Mouse (Mus musculus) spleen, adult 2 months (tissue): Measurements from ENCODE around the gene Itpk1. TPM values are rescaled to one million over a fixed set of nuclear protein-coding genes. Genes with fewer than 3 reads are reported as not detected.

Source experiments
- DNase-seq, 2 experiments: peaks; one replicate each; pipeline versions ENCODE4 v3.0.0 to v3.0.0-alpha.2; 2012 to 2021; ENCODE audit warnings: low spot score in 2 of 2, low read depth in 1 of 2
- H3K27ac ChIP-seq: fragments of 200-500 bp; 2 replicates; pipeline ENCODE4 v1.5.1; 2012; ENCODE audit warnings: low read length, inconsistent platforms; ENCODE audit not compliant: insufficient read depth
- H3K27me3 ChIP-seq: fragments of 200-500 bp; 2 replicates; pipeline ENCODE4 v1.6.1; 2012; ENCODE audit warnings: mild to moderate bottlenecking, moderate library complexity, low read length, inconsistent platforms; ENCODE audit not compliant: control insufficient read depth, insufficient read depth
- H3K36me3 ChIP-seq: fragments of 200-500 bp; 2 replicates; pipeline ENCODE4 v1.6.1; 2012; ENCODE audit warnings: mild to moderate bottlenecking, low read length, inconsistent platforms; ENCODE audit not compliant: control insufficient read depth, insufficient read depth
- H3K4me1 ChIP-seq: fragments of 200-500 bp; 2 replicates; pipeline ENCODE4 v1.6.1; 2011; ENCODE audit warnings: inconsistent platforms; ENCODE audit not compliant: control insufficient read depth, insufficient read depth, insufficient read length
- H3K4me3 ChIP-seq: fragments of 200-500 bp; 2 replicates; pipeline ENCODE4 v1.5.1; 2011; ENCODE audit warnings: mild to moderate bottlenecking, inconsistent platforms; ENCODE audit not compliant: insufficient read depth, insufficient read length; ENCODE audit errors: extremely low read depth
- CTCF ChIP-seq: fragments of 200-500 bp; IDR thresholded peaks from 2 replicates; pipeline ENCODE4 v1.5.1; 2011; ENCODE audit warnings: mild to moderate bottlenecking, inconsistent platforms; ENCODE audit not compliant: insufficient read depth, insufficient read length, insufficient replicate concordance; ENCODE audit errors: extremely low read depth
- POLR2A ChIP-seq: fragments of 200-500 bp; IDR thresholded peaks from 2 replicates; pipeline ENCODE4 v1.6.1; 2011; ENCODE audit warnings: low read depth, low read length, inconsistent platforms
- WGBS: fragments of 180-500 bp; shearing (Covaris S2); methylation state at CpG from one replicate; pipeline ENCODE4 v1.1.7; 2018; 5-methylcytosine and 5-hydroxymethylcytosine counted together
- polyA plus RNA-seq: library from polyadenylated mRNA; depleted of rRNA; stranded (reverse); fragments of >200 nt; gene quantifications from 2 replicates; pipeline ENCODE4 v1.2.3, GENCODE M21; 2012; rRNA removed

Gene Itpk1
- 21.1 and 22.2 TPM in 2 replicates for polyA plus RNA-seq

GRCm38 (mm10) chr12:102704457-102705198 lies at the start of gene Itpk1:
Gene Itpk1 (minus strand): TSS chr12:102704930.
- WGBS, result 4% methylated on average over 98 of the region's 105 CpGs
- Histone ChIP-seq H3K27me3 (no peaks in the 10 kb centered on the region), H3K36me3 (no peaks in the 10 kb centered on the region), H3K4me1 (peaks cover 13% of the 10 kb centered on the region; the same call in 1 of the 2 replicates), H3K27ac (peak within 1 kb of the TSS; percentile 87), H3K4me3 (peak within 1 kb of the TSS; percentile 98)
- peak in 1 of 2 experiments; percentile 40 for DNase-seq
- TF ChIP-seq POLR2A (no peak), CTCF (no peak)

- no peaks in the 10 kb centered on the region; the same call in 1 of the 2 replicates for H3K4me1 ChIP-seq
- no peaks in the 10 kb centered on the region for H3K36me3 ChIP-seq
- no peak overlapping the region for H3K27ac ChIP-seq
- WGBS, result 82% methylated on average over 3 of the region's 3 CpGs
- DNase-seq, result no peak
- TF ChIP-seq CTCF (no peak), POLR2A (no peak)
- H3K4me3 ChIP-seq, result no peak overlapping the region
- H3K27me3 ChIP-seq, result no peaks in the 10 kb centered on the region
These were observed 43.5 kb upstream of the Itpk1 start for GRCm38 (mm10) chr12:102748256-102748655.

- DNase-seq, result peak in 1 of 2 experiments; percentile 64
- WGBS, result 16% methylated on average over 6 of the region's 6 CpGs
- TF ChIP-seq CTCF (no peak), POLR2A (no peak)
- no peaks in the 10 kb centered on the region for H3K27me3 ChIP-seq
- peaks cover 2% of the 10 kb centered on the region; the same call in 1 of the 2 replicates for H3K4me1 ChIP-seq
- no peak overlapping the region for H3K27ac ChIP-seq
- H3K36me3 ChIP-seq, result no peaks in the 10 kb centered on the region
- no peak overlapping the region for H3K4me3 ChIP-seq
These were observed 40.1 kb upstream of the Itpk1 start for GRCm38 (mm10) chr12:102744839-102745238.

GRCm38 (mm10) chr12:102743589-102744574 lies 39.2 kb upstream of the Itpk1 start, which contains the start of the genes Moap1 and Tmem251:
Gene Moap1 (minus strand): TSS chr12:102743661.
Gene Tmem251 (plus strand): TSS chr12:102743762.
- under 1% methylated on average over 62 of the region's 63 CpGs for WGBS
- Histone ChIP-seq H3K4me1 (peaks cover 2% of the 10 kb centered on the region; the same call in 1 of the 2 replicates), H3K27me3 (no peaks in the 10 kb centered on the region), H3K4me3 (peak within 1 kb of the TSS; percentile 96), H3K36me3 (no peaks in the 10 kb centered on the region), H3K27ac (peak within 1 kb of the TSS; percentile 94)
- TF ChIP-seq POLR2A (peak; percentile 43), CTCF (no peak)
- DNase-seq, result peak; percentile 77 to 89

DNA sequence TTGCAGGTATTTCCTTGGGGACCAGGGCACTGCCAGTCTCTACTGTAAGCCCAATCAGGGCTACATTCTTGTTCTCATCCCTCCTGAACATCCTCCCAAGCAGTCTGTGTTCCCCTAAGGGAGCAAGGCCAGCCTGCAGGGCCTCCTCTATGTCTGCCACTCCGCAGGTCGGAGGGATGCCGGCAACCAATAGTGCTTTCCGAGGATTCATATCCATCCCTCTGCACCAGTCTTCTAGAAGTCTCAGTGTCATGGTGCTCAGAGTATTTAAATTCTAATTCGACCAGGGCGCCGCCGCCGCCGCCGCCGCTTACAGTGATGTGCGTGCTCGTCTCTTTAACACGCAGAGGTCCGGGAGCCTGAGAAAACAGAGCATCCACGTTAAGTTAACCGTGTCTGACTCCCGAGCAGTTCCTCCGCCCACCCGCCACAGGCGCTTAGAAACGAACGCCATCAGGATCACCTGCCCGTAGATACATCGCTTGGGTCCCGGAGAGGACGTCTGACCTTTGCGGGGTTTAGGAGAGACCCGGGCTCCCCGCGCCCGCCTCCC lies 38.4 kb upstream of the Itpk1 start:
- Histone ChIP-seq H3K4me3 (peak overlapping the region; percentile 96), H3K27ac (peak overlapping the region; percentile 94), H3K36me3 (no peaks in the 10 kb centered on the region), H3K4me1 (peaks cover 2% of the 10 kb centered on the region; the same call in 1 of the 2 replicates), H3K27me3 (no peaks in the 10 kb centered on the region)
- 1% methylated on average over 33 of the region's 33 CpGs for WGBS
- no peak for DNase-seq
- TF ChIP-seq POLR2A (no peak), CTCF (no peak)

DNA sequence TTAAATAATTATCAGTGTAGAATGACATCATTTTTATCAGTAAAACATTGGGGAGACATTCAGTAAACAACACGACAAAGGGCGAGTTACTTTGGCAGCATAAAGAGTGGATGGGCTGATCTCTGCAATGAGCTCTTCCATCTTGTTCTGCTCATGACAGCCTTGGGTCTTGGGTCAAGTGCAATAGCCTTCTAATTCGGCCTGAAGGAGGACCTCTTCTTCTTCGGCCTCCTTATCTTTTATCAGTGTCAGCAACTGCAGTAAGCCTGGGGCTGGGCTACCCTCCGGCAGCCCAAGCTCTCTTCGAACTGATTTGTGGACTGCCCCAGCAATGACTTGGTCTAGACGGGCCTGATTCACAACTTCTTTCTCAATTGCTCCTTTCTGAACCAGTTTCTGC lies 37.3 kb upstream of the Itpk1 start:
- 86% methylated on average over 7 of the region's 7 CpGs for WGBS
- TF ChIP-seq POLR2A (no peak), CTCF (no peak)
- Histone ChIP-seq H3K27ac (no peak overlapping the region), H3K4me3 (no peak overlapping the region), H3K36me3 (no peaks in the 10 kb centered on the region), H3K4me1 (peaks cover 2% of the 10 kb centered on the region; the same call in 1 of the 2 replicates), H3K27me3 (no peaks in the 10 kb centered on the region)
- no peak for DNase-seq
